Mouse (Mus musculus): ENCODE measurements at regions not wholly inside any gene's neighbourhood (a gene's known extent, or its start where the extent isn't known, plus 50 kb on each side); places are given as distances from the start of the nearest gene placed in this dataset.

DNA sequence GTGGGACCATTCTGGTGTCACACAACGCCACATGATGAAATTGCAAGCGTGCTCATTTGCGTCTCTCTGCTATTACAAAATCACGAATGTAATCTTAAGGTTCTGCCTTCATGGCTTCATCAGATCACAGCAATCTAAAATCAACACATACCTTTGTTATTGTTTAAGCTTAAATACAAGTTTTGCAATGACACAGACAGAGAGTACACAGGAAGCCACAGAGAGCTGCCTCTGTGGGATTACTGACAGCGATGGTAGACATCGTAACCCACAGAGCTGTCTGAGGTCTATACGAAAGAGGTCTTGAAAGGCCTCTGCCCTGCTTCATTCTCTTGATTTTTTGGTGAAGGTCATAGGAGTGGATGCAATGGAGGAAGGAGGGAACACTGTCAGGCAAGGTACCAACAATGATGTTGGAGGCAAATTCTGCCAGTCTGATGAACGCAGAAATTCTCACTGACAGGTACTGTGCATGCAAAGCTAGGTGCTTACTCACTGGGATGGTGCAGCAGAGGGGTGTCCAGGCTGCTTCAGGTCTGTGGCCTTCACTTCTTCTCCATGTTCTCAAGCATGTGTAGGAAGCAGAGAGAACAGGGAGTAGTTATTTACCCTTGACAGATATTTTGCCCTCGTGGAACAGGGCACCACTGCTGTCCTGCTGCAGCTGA lies 226.5 kb downstream of the Gm19410 start:
- Histone ChIP-seq H3K9ac (replicated peaks; ENCODE audit: low read length) (no peak overlapping the region), H3K4me3 (replicated peaks; ENCODE audit: low read depth, low read length) (no peak overlapping the region), H3K36me3 (ENCODE audit: control insufficient read depth, insufficient read depth, low read length) (no peaks in the 10 kb centered on the region), H3K4me1 (ENCODE audit: control insufficient read depth, insufficient read depth, low read length) (no peaks in the 10 kb centered on the region), H3K4me2 (ENCODE audit: low read length) (no peak overlapping the region), H3K27me3 (ENCODE audit: control insufficient read depth, insufficient read depth, low read length) (no peaks in the 10 kb centered on the region), H3K27ac (replicated peaks; ENCODE audit: low read depth, low read length) (no peak overlapping the region), H3K9me3 (ENCODE audit: control insufficient read depth, low read length) (no peaks in the 10 kb centered on the region)
- ATAC-seq (ENCODE audit: low FRiP score, low TSS enrichment): no peak
- DNase-seq: no peak
- WGBS: 93% methylated on average over 9 of the region's 9 CpGs

DNA sequence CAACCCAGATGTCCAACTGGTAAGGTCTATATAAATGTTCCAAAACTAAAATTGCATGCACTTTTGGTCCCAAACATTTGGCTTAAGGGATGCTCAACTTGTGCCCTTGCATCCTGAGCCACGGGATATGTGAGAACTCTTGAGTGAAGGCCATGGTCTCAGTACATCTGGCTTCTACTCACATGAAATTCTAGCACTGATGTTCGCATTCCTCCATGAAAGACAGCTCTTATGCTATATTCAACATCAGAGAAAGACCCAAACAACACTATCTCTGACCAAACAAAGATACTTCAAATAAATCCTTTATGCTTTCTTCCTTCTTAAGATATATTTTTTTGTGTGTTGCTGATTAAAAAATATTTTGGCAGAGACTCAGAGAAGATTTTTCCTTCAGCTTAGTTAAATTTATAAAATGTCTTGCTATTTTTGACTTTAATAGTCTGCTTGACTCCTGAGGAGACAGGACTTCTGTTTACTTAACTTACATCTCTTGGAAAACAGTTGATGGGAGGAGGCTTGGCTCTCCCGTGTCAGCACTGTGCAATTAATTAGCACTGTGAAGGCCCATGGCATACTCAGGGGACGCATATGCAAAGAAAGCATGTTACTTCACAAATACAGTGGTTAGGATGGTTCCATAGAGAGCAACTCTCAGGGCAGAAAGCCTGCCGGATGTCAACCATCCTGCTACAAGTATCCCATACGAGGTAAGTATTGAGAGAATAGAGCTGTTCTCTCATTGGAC lies 230.9 kb downstream of the Gm19410 start:
- 79% methylated on average over 6 of the region's 6 CpGs for WGBS
- no peak for DNase-seq

DNA sequence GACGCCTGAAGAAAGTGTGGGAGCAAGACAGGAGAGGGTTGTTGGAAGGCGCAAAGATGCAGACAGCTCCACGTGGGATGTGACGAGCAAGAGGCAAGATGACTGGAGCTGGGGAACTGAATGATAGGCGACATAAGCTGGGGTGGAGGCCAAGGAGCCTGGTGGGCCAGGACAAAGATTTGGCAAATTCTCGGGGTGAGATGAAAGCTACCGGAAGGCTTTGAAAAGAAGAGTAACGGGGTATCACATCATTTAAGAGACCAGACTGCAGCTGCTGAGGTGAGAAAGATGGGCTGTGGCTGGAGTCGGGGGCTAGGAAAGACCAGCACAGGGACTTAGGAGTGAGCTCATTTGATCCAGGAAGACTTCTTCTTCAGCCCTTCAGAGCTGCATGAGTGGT lies 234.0 kb downstream of the Gm19410 start:
- Histone ChIP-seq H3K9ac (replicated peaks; ENCODE audit: low read length) (no peak overlapping the region), H3K4me1 (ENCODE audit: control insufficient read depth, insufficient read depth, low read length) (no peaks in the 10 kb centered on the region), H3K36me3 (ENCODE audit: control insufficient read depth, insufficient read depth, low read length) (no peaks in the 10 kb centered on the region), H3K4me2 (ENCODE audit: low read length) (no peak overlapping the region), H3K27me3 (ENCODE audit: control insufficient read depth, insufficient read depth, low read length) (no peaks in the 10 kb centered on the region), H3K4me3 (replicated peaks; ENCODE audit: low read depth, low read length) (no peak overlapping the region), H3K27ac (replicated peaks; ENCODE audit: low read depth, low read length) (no peak overlapping the region), H3K9me3 (ENCODE audit: control insufficient read depth, low read length) (no peaks in the 10 kb centered on the region)
- 90% methylated on average over 9 of the region's 9 CpGs for WGBS
- no peak for DNase-seq
- no peak for ATAC-seq (ENCODE audit: low FRiP score, low TSS enrichment)

More for the DNA sequence above, 230.9 kb downstream of the Gm19410 start:
- Histone ChIP-seq H3K4me1 (ENCODE audit: control insufficient read depth, insufficient read depth, low read length) (no peaks in the 10 kb centered on the region), H3K27ac (replicated peaks; ENCODE audit: low read depth, low read length) (no peak overlapping the region), H3K9me3 (ENCODE audit: control insufficient read depth, low read length) (no peaks in the 10 kb centered on the region), H3K27me3 (ENCODE audit: control insufficient read depth, insufficient read depth, low read length) (no peaks in the 10 kb centered on the region), H3K4me2 (ENCODE audit: low read length) (no peak overlapping the region), H3K9ac (replicated peaks; ENCODE audit: low read length) (no peak overlapping the region), H3K36me3 (ENCODE audit: control insufficient read depth, insufficient read depth, low read length) (no peaks in the 10 kb centered on the region), H3K4me3 (replicated peaks; ENCODE audit: low read depth, low read length) (no peak overlapping the region)
- no peak for ATAC-seq (ENCODE audit: low FRiP score, low TSS enrichment)

DNA sequence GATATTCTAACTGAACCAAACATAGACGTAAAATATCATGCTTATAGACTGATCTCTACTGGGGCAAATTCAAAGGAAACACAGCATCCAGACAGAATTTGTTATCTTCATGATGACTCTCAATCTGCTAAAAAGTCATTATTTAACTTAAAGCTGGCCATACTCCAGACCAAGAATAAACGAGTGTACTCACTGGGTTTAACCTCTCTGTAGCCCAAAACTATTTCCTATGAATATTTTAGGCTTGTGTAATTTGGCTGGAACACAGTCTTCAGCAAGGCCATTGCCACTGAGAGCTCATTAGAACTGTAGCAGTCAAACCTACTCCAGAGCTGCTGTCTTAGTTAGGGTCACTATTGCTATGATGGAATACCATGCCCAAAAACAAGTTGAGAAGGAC lies 238.8 kb downstream of the Gm19410 start:
- Histone ChIP-seq H3K4me3 (replicated peaks; ENCODE audit: low read depth, low read length) (no peak overlapping the region), H3K36me3 (ENCODE audit: control insufficient read depth, insufficient read depth, low read length) (no peaks in the 10 kb centered on the region), H3K4me1 (ENCODE audit: control insufficient read depth, insufficient read depth, low read length) (no peaks in the 10 kb centered on the region), H3K4me2 (ENCODE audit: low read length) (no peak overlapping the region), H3K9me3 (ENCODE audit: control insufficient read depth, low read length) (no peaks in the 10 kb centered on the region), H3K9ac (replicated peaks; ENCODE audit: low read length) (no peak overlapping the region), H3K27me3 (ENCODE audit: control insufficient read depth, insufficient read depth, low read length) (no peaks in the 10 kb centered on the region), H3K27ac (replicated peaks; ENCODE audit: low read depth, low read length) (no peak overlapping the region)
- ATAC-seq (ENCODE audit: low FRiP score, low TSS enrichment): no peak
- 92% methylated on average over 2 of the region's 2 CpGs for WGBS
- DNase-seq: no peak

DNA sequence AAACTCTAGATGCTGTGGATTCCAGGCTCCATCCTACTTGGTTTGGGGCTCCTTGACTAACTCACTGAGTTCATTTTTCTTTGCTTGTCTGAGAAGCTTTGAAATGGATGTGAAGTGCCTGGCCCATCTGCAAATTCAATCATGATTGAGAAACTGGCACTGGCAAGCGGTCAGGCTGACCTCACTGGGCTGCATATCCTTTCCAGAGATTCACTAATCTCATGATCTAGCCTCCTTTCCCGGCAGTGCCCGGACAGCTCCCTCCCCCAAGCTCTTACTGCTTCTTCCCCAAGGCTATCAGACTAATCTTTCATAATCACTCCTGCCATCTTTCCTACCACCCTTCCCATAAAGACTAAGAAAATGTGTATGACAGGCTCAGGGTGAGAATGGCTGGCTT lies 239.9 kb downstream of the Gm19410 start:
- H3K36me3 ChIP-seq (ENCODE audit: control insufficient read depth, insufficient read depth, low read length): no peaks in the 10 kb centered on the region
- no peak for DNase-seq
- no peak overlapping the region for H3K4me2 ChIP-seq (ENCODE audit: low read length)
- no peaks in the 10 kb centered on the region for H3K4me1 ChIP-seq (ENCODE audit: control insufficient read depth, insufficient read depth, low read length)
- no peak overlapping the region for H3K27ac ChIP-seq (replicated peaks; ENCODE audit: low read depth, low read length)
- WGBS: 62% methylated on average over 3 of the region's 3 CpGs
- H3K9ac ChIP-seq (replicated peaks; ENCODE audit: low read length): no peak overlapping the region
- ATAC-seq (ENCODE audit: low FRiP score, low TSS enrichment): no peak
- H3K27me3 ChIP-seq (ENCODE audit: control insufficient read depth, insufficient read depth, low read length): no peaks in the 10 kb centered on the region
- H3K9me3 ChIP-seq (ENCODE audit: control insufficient read depth, low read length): no peaks in the 10 kb centered on the region
- H3K4me3 ChIP-seq (replicated peaks; ENCODE audit: low read depth, low read length): no peak overlapping the region

DNA sequence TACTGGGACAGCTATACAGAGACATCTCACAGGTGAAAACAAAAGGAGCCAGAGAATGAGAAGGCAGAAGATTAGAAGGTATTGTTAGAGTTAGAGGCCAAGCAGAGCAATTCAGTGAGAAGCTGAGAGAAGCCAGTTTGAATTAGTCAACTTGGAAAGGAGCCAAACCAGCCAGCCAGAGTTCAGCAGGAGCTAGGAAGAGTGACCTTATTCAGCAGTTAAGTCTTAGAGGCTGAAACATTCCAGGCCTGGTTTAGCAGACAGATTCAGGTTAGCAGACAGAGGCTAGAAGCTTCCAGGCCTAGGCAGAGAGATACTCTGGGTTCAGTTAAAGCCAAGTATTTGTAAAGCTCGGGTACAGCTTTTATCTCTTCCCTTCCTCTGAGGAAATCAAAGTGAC lies 242.1 kb downstream of the Gm19410 start:
- no peaks in the 10 kb centered on the region for H3K4me1 ChIP-seq (ENCODE audit: control insufficient read depth, insufficient read depth, low read length)
- H3K4me3 ChIP-seq (replicated peaks; ENCODE audit: low read depth, low read length): no peak overlapping the region
- WGBS: 90% methylated on average over 1 of the region's 1 CpGs
- H3K27me3 ChIP-seq (ENCODE audit: control insufficient read depth, insufficient read depth, low read length): no peaks in the 10 kb centered on the region
- DNase-seq (no peak), ATAC-seq (ENCODE audit: low FRiP score, low TSS enrichment) (no peak)
- H3K4me2 ChIP-seq (ENCODE audit: low read length): no peak overlapping the region
- H3K9ac ChIP-seq (replicated peaks; ENCODE audit: low read length): no peak overlapping the region
- no peaks in the 10 kb centered on the region for H3K9me3 ChIP-seq (ENCODE audit: control insufficient read depth, low read length)
- H3K36me3 ChIP-seq (ENCODE audit: control insufficient read depth, insufficient read depth, low read length): no peaks in the 10 kb centered on the region
- H3K27ac ChIP-seq (replicated peaks; ENCODE audit: low read depth, low read length): no peak overlapping the region

DNA sequence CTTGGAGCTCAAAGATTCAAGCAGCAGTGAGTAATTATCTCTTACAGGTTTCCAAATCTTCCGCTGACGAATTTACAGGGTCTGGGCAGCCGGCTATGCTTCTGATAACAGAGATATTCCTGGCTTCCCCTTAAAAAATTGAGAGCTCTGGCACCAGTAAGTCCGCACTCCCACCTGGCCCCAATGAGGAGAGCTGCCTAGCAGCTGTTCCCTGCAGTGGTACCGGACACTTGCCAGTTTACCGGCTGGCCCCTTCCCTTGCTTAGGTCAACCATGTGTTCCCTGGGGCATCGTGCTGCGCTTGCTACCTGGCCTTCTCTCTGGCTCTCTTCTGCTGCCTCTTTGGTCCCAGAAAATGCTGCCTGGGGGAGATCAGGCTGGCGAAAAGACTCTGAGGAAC lies 244.0 kb downstream of the Gm19410 start:
- no peak overlapping the region for H3K27ac ChIP-seq (replicated peaks; ENCODE audit: low read depth, low read length)
- H3K27me3 ChIP-seq (ENCODE audit: control insufficient read depth, insufficient read depth, low read length): no peaks in the 10 kb centered on the region
- H3K9ac ChIP-seq (replicated peaks; ENCODE audit: low read length): no peak overlapping the region
- H3K36me3 ChIP-seq (ENCODE audit: control insufficient read depth, insufficient read depth, low read length): no peaks in the 10 kb centered on the region
- peaks cover 9% of the 10 kb centered on the region for H3K4me1 ChIP-seq (ENCODE audit: control insufficient read depth, insufficient read depth, low read length)
- no peak overlapping the region for H3K4me2 ChIP-seq (ENCODE audit: low read length)
- WGBS: 70% methylated on average over 9 of the region's 9 CpGs
- ATAC-seq (ENCODE audit: low FRiP score, low TSS enrichment) (no peak), DNase-seq (no peak)
- no peak overlapping the region for H3K4me3 ChIP-seq (replicated peaks; ENCODE audit: low read depth, low read length)
- no peaks in the 10 kb centered on the region for H3K9me3 ChIP-seq (ENCODE audit: control insufficient read depth, low read length)

DNA sequence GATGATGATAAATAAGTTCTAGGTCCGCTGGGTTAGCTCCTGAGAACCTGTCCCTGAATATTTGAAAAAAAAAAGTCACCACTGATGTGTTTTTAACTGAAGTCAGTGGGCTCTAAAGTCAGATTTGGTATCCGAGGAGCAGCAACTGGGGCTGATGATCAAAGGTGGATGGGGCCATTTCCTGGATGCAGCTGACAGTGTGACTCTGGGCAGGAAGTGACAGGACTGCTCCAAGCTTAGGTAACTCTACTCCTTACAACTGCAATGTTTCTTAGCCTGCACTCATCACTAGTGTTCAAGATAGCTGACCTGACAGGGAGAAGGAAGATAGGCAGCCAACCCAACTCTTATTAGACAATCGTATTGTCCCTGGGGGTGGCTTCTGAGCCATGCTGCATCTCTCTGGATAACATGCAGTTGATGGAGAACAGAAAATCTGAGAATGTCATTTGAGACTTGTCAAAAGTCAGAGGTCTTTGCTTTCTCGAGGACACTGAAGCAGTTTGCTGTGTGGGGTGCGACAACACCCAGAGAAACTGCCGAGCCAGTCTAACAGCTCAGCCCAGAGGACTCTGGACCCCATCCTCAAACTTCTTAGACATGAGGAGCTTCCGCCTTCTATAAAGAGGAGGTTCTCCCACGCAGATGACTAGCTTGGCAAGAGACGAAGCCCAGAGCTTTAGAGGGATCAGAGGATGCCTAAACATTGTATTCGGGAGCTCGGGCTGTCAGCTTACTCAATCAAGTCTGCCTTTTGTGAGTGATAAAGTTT lies 245.0 kb downstream of the Gm19410 start:
- Histone ChIP-seq H3K4me2 (ENCODE audit: low read length) (no peak overlapping the region), H3K4me1 (ENCODE audit: control insufficient read depth, insufficient read depth, low read length) (peaks cover 19% of the 10 kb centered on the region), H3K9me3 (ENCODE audit: control insufficient read depth, low read length) (no peaks in the 10 kb centered on the region), H3K27ac (replicated peaks; ENCODE audit: low read depth, low read length) (no peak overlapping the region), H3K27me3 (ENCODE audit: control insufficient read depth, insufficient read depth, low read length) (no peaks in the 10 kb centered on the region), H3K9ac (replicated peaks; ENCODE audit: low read length) (no peak overlapping the region), H3K36me3 (ENCODE audit: control insufficient read depth, insufficient read depth, low read length) (no peaks in the 10 kb centered on the region), H3K4me3 (replicated peaks; ENCODE audit: low read depth, low read length) (no peak overlapping the region)
- ATAC-seq (ENCODE audit: low FRiP score, low TSS enrichment) (no peak), DNase-seq (no peak)
- 75% methylated on average over 11 of the region's 11 CpGs for WGBS

Data from midbrain, embryonic 14.5 days (tissue).